Mouse (Mus musculus) urinary bladder, postnatal 14 days (tissue): ENCODE measurements around the gene Clk3.
A peak's percentile ranks its signal among the peaks of the same experiment; 100 is the strongest.
"Not testable (repeated sequence)": the region's sequence is repeated elsewhere in the genome, so short reads cannot be mapped to it uniquely, and the experiment has no call there.

Experiments used
- DNase-seq: peaks from one replicate; pipeline ENCODE4 v3.0.0; 2021; ENCODE audit warnings: low spot score

Gene Clk3

DNA sequence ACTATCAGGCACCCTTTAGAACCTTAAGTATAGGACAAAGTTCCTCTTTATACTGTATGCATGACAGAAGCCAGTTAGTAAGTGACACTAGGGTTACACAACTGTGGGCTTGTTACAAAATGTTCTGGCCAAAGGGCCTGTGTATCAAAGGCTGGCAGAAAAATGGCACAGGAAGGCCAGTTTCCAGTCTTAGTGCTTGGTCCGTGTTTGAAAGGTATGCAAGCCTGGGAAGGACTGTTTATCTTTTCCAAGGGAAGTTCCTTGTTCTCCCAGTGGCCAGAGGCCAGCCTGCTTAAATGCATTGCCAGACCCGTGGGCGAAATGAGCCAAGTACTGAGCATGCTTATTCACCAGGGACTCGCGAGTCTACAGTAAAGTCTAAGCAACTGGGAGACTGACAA, 42.3 kb downstream of the Clk3 start:
- peak; percentile 70 for DNase-seq

DNA sequence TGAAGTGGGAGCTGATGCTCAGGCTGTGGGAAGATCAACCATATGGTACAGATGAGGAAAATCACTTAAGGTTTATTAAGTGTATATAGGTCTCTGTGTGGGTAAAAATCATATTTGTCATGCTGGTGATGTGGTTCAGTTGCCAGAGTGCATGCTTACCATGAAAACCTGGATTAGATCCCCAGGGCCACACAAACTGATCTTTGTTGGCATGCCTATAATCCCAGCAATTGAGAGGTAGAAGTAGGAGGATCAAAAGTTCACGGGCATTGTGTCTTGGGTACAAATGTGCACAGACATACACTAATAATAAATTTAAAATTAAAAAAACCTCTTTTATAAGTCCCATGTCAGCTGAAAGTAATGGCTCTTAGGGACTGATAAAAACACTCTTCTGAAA, 43.3 kb downstream of the Clk3 start:
- DNase-seq, result no peak

DNA sequence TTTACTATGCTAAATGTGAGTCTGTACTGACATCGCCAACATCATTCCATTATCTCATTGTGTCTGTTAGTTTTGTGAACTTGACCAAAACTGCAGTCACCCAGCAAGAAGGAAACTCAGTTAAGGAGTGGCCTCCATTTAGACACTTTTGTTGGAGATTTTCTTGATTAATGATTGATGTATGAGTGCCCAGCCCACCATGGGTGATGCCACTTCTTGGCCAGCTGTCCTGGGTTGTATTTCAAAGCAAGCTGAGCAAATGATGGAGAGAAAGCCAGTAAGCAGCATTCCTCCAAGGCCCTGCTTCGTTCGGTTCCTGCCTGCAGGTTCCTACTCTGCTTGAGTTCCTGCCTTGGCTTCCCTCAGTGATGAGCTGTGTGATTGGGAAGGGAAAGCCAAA, 44.9 kb downstream of the Clk3 start:
- DNase-seq, result no peak

- DNase-seq, result no peak
Observed at GRCm38 (mm10) chr9:57718408-57718807, 47.3 kb downstream of the Clk3 start.

- DNase-seq, result no peak
Observed at GRCm38 (mm10) chr9:57712194-57712593, 53.5 kb downstream of the Clk3 start.

DNA sequence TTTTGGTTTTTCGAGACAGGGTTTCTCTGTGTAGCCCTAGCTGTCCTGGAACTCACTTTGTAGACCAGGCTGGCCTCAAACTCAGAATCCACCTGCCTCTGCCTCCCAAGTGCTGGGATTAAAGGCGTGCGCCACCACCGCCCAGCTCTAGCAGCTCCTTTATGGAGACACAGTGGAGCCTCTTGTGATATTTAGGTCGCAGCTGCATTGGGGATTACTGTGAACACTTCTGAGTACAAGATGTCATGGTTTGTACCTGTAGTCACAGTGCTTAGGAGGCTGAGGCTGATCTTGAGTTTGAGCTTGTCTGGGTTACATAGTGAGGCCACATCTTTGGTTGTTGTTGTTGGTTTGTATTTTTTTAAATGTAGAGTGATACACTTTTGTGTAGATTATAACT, 55.4 kb downstream of the Clk3 start:
- not testable (repeated sequence) for DNase-seq

GRCm38 (mm10) chr9:57708720-57709274, 56.9 kb downstream of the Clk3 start:
- DNase-seq, result peak; percentile 26

GRCm38 (mm10) chr9:57708068-57708719, 57.5 kb downstream of the Clk3 start, which contains the start of gene Edc3:
Gene Edc3 (plus strand): TSS chr9:57708540.
- peak; percentile 94 for DNase-seq

GRCm38 (mm10) chr9:57706496-57706895, 59.2 kb downstream of the Clk3 start:
- DNase-seq, result no peak
